Mouse (Mus musculus) midbrain, embryonic 10.5 days (tissue): Measurements from ENCODE around the gene Tiam1. TPM values are rescaled to one million over a fixed set of nuclear protein-coding genes. Genes with fewer than 3 reads are reported as not detected.

Source experiments
- DNase-seq: peaks from one replicate; pipeline ENCODE4 v3.0.0-alpha.2; 2017; ENCODE audit warnings: low spot score
- H3K27ac ChIP-seq: fragments of 300-500 bp; sonication (generic); replicated peaks from 2 replicates; pipeline ENCODE4 v1.5.1; 2016; ENCODE audit warnings: mild to moderate bottlenecking
- H3K27me3 ChIP-seq: fragments of 300-500 bp; sonication (generic); 2 replicates; pipeline ENCODE4 v1.6.1; 2016; ENCODE audit warnings: low read depth, mild to moderate bottlenecking; ENCODE audit not compliant: poor library complexity, severe bottlenecking
- H3K36me3 ChIP-seq: fragments of 300-500 bp; sonication (generic); 2 replicates; pipeline ENCODE4 v1.6.1; 2016; ENCODE audit warnings: mild to moderate bottlenecking, moderate library complexity
- H3K4me1 ChIP-seq: fragments of 300-500 bp; sonication (generic); 2 replicates; pipeline ENCODE4 v1.6.1; 2016
- H3K4me3 ChIP-seq: fragments of 300-500 bp; sonication (generic); 2 replicates; pipeline ENCODE4 v1.5.1; 2016; ENCODE audit warnings: mild to moderate bottlenecking, moderate library complexity
- H3K9me3 ChIP-seq: fragments of 300-500 bp; sonication (generic); replicated peaks from 2 replicates; pipeline ENCODE4 v1.6.1; 2016; ENCODE audit warnings: mild to moderate bottlenecking
- WGBS: fragments of 180-500 bp; shearing (Covaris S2); methylation state at CpG from one replicate; pipeline ENCODE4 v1.1.7; 2016; 5-methylcytosine and 5-hydroxymethylcytosine counted together
- polyA plus RNA-seq: library from polyadenylated mRNA; unstranded; fragments of >200 nt; fragmentation: Nextera tagmentation; extraction: Ambion mirVana; gene quantifications from 2 replicates; pipeline ENCODE4 v1.2.1, GENCODE M21; 2016

Gene Tiam1
- polyA plus RNA-seq, 1 experiment from 2014 or later, result 13.8 TPM

DNA sequence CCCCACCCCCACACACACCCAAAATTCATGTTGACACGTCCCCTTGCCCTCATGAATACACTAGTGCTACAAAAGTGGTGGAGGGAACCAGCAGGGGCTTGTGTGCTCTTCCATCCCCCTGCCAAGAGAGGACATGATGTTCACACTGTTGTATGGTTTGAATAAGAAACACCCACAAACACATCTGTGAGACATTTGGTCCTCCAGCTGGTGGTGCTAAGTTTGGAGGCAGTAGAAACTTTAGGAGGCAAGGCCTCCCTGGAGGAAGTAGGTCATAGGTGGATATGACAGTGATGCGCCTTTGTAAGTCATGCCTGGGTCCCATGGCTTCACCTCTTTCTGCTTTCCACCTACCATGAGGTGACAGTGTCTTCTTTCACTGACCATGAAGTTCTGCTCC, 366.1 kb downstream of the Tiam1 start:
- Histone ChIP-seq H3K4me3 (no peak overlapping the region), H3K27me3 (peaks cover 15% of the 10 kb centered on the region), H3K9me3 (0 out of 2 replicates have a peak, but pooled peaks cover 3% of the 10 kb centered on the region), H3K36me3 (no peaks in the 10 kb centered on the region), H3K27ac (no peak overlapping the region), H3K4me1 (peaks cover 8% of the 10 kb centered on the region; the same call in 1 of the 2 replicates)
- DNase-seq, result no peak
- 82% methylated on average over 2 of the region's 2 CpGs for WGBS

DNA sequence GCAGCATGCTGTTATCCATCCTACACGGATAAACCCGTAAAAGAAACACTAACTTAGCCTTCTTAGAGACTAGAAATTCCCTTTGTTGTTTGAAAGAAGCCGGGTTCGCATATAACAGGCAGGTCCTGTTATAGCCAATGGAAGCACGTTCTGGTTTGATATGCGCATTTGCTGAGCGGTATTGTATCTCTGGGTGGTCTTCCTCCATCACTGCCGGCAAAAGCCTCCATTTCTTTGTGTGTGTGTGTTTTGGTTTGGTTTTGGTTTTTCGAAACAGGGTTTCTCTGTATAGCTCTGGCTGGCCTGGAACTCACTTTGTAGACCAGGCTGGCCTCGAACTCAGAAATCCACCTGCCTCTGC, 369.0 kb downstream of the Tiam1 start:
- peaks cover 8% of the 10 kb centered on the region; the same call in 1 of the 2 replicates for H3K4me1 ChIP-seq
- H3K9me3 ChIP-seq, result peaks cover 15% of the 10 kb centered on the region
- no peaks in the 10 kb centered on the region for H3K36me3 ChIP-seq
- DNase-seq, result no peak
- 40% methylated on average over 10 of the region's 10 CpGs for WGBS
- H3K27ac ChIP-seq, result peak overlapping the region; percentile 69; the same call in 1 of the 2 replicates
- H3K27me3 ChIP-seq, result peaks cover 15% of the 10 kb centered on the region
- peak overlapping the region; percentile 50 for H3K4me3 ChIP-seq

DNA sequence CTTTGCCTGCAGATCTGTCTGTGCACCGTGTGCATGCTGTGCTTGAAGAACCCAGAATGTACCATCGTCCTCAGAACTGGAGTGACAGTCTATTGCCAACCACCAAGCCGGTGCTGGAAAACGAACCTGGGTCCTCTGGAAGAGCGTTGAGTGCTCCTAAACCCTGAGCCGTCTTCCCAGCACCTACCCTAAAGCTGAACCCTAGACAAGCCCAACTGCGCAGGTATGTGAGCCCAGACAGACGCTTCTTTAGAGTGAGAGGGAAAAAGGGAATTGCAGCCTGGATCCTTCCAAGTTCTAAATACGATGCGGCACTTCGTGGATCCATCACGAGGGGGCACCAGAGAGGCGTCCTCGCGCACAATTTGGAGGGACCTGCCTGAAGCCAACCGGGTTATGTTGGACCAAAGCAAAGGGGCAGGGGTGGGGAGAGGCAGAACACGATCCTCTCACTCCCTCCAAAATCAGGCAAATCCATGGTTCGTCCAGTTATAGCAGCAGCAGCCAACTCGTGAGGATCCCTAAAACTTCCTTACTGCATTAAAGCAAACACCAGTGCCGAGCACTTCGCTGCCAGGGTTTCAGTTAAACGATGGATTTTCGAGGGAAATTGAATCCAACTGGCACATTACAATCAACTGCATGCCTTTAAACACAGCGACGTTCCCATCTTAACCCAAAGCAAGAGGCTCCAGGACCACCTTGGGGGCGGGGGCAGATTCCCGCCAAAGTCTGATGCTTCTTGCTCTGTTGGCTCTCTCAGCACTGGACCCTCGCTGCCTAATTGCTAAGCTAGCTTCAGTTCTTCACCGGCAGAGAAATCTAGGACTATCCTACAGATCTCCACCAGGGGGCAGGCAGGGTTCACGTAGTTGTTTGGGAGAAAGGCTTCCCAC, 369.7 kb downstream of the Tiam1 start:
- peaks cover 21% of the 10 kb centered on the region for H3K9me3 ChIP-seq
- no peaks in the 10 kb centered on the region for H3K36me3 ChIP-seq
- H3K27ac ChIP-seq, result peak overlapping the region; percentile 69; the same call in 1 of the 2 replicates
- 12% methylated on average over 30 of the region's 30 CpGs for WGBS
- H3K27me3 ChIP-seq, result peaks cover 15% of the 10 kb centered on the region
- DNase-seq, result peak; percentile 89
- peak overlapping the region; percentile 50 for H3K4me3 ChIP-seq
- H3K4me1 ChIP-seq, result peaks cover 8% of the 10 kb centered on the region; the same call in 1 of the 2 replicates

DNA sequence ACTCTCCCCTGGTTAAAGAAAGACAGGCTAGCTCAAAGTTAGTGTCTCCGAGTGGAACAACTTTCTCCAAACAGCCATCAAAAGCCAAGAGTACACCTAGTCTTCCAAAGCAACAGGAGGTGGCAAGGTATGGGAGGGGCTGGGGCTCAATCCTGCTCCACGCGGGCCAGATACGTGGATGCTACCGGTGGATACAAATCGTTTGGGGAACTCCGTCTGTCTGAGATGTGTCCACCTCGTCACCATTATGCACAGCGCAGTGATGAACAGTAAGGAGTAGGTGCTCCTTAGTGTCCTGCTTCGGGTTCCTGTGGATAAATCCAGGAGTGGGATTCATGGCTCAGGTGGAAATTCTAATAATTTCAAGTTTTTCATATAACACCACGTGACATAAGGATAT, 377.6 kb downstream of the Tiam1 start:
- Histone ChIP-seq H3K4me3 (no peak overlapping the region), H3K27ac (no peak overlapping the region), H3K4me1 (no peaks in the 10 kb centered on the region), H3K9me3 (peaks cover 23% of the 10 kb centered on the region), H3K36me3 (no peaks in the 10 kb centered on the region), H3K27me3 (no peaks in the 10 kb centered on the region)
- DNase-seq, result no peak
- 89% methylated on average over 11 of the region's 11 CpGs for WGBS

DNA sequence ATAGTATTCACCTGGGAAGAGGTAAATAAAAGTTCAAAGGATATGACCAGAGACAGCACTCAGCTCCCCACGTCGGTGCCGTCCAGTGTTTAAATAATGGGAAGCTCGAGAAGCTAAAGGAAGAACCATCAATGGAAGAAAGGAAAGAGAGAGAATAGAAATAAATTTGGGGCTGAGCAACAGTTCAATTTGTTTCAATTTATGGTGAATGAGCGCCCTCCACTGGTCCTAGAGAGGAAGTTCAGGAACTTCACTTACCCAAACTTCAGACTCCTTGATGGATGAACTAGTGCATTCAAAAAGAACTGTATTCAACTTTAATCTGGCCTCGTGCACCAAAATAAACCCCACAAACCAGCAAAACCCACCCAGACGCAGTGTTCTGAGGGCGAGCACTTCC, 378.1 kb downstream of the Tiam1 start:
- peak; percentile 26 for DNase-seq
- peaks cover 19% of the 10 kb centered on the region for H3K9me3 ChIP-seq
- H3K4me3 ChIP-seq, result no peak overlapping the region
- H3K4me1 ChIP-seq, result no peaks in the 10 kb centered on the region
- H3K27ac ChIP-seq, result no peak overlapping the region
- no peaks in the 10 kb centered on the region for H3K36me3 ChIP-seq
- H3K27me3 ChIP-seq, result no peaks in the 10 kb centered on the region
- WGBS, result 15% methylated on average over 8 of the region's 8 CpGs

DNA sequence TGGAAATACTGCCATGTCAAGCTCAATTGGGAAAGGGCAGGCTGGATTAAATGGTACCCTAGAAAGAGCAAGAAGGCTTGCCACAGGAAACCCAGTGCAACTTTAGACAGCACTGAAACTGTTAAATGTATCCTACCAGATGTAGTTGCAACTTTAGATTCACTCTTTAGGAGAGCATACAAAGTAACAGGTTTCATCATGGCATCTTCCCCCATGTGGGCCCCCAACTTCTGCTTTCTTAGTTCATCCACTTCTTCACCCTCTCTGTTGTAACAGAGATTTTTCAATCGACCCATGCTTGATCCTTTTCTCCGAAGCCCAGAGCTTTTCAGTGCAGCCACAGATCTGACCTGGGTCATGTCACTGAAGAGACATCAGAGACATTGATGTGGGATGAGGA, 379.8 kb downstream of the Tiam1 start:
- Histone ChIP-seq H3K27ac (no peak overlapping the region), H3K27me3 (no peaks in the 10 kb centered on the region), H3K9me3 (peaks cover 4% of the 10 kb centered on the region), H3K36me3 (no peaks in the 10 kb centered on the region), H3K4me3 (no peak overlapping the region), H3K4me1 (no peaks in the 10 kb centered on the region)
- WGBS, result 85% methylated on average over 2 of the region's 2 CpGs
- DNase-seq, result no peak

DNA sequence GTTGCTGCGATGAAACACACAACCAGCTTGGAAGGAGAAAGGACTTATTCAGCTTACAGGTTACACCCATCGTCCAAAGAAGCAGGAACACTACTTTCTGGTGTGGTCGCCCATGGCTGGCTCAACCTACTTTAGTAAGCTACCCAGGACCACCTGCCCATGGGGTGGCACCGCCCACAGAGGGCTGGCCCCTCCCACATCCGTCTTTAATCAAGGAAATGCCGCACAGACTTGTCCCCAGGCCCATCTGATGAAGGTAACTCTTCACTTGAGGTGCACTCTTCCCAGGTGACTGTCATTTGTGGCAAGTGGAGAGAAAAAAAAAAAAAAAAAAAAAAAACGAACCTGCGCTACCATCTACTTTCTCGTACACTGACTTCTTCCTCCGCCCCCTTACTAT, 381.0 kb downstream of the Tiam1 start:
- H3K4me3 ChIP-seq, result no peak overlapping the region
- no peak overlapping the region for H3K27ac ChIP-seq
- 0 out of 2 replicates have a peak, but pooled peaks cover under 1% of the 10 kb centered on the region for H3K4me1 ChIP-seq
- WGBS, result 85% methylated on average over 10 of the region's 10 CpGs
- no peak for DNase-seq
- no peaks in the 10 kb centered on the region for H3K9me3 ChIP-seq
- H3K27me3 ChIP-seq, result peaks cover 3% of the 10 kb centered on the region; the same call in 1 of the 2 replicates
- no peaks in the 10 kb centered on the region for H3K36me3 ChIP-seq

DNA sequence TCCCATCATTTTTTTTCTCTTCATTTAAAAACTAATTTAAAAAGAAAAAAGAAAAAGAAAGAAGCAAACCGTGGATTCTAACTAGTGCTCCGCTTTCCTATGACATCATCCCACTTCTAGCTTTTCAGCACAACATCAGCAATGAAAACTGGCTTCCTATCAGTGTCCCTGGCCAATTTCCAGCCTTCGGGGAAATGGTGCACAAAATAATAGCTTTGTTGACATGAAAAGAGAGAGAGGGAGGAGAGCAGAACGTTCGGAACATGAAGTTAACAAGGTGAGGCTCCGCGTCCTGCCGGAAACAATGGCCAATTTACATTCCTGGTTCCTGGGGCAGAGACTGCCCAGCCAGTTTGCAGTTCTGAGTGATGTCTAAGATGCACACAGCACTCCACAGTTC, 381.5 kb downstream of the Tiam1 start:
- Histone ChIP-seq H3K9me3 (no peaks in the 10 kb centered on the region), H3K4me3 (no peak overlapping the region), H3K27ac (no peak overlapping the region), H3K36me3 (no peaks in the 10 kb centered on the region), H3K4me1 (0 out of 2 replicates have a peak, but pooled peaks cover 5% of the 10 kb centered on the region), H3K27me3 (peaks cover 3% of the 10 kb centered on the region; the same call in 1 of the 2 replicates)
- no peak for DNase-seq
- 81% methylated on average over 8 of the region's 8 CpGs for WGBS

DNA sequence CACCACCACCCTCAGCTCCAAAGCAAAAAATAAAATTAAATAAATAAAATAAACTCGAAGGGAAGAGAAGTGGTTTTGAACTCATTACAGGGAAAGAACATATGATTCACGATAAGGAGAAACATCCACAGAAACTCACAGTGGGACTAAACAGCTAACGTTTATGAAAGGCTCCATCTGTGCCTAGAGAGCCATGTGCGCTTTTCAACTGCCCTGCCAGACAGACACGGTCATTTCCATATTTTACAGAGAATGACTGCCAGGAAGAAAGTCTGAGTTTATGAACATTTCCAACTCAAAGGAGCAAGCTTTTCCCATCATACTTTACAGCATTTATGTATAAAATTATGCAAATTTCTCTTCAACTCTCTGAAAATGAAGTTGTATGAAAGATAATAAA, 386.2 kb downstream of the Tiam1 start:
- no peak for DNase-seq
- Histone ChIP-seq H3K4me3 (no peak overlapping the region), H3K9me3 (no peaks in the 10 kb centered on the region), H3K36me3 (no peaks in the 10 kb centered on the region), H3K27ac (no peak overlapping the region), H3K4me1 (peaks cover 10% of the 10 kb centered on the region), H3K27me3 (peaks cover 3% of the 10 kb centered on the region; the same call in 1 of the 2 replicates)
- WGBS, result 82% methylated on average over 5 of the region's 5 CpGs

DNA sequence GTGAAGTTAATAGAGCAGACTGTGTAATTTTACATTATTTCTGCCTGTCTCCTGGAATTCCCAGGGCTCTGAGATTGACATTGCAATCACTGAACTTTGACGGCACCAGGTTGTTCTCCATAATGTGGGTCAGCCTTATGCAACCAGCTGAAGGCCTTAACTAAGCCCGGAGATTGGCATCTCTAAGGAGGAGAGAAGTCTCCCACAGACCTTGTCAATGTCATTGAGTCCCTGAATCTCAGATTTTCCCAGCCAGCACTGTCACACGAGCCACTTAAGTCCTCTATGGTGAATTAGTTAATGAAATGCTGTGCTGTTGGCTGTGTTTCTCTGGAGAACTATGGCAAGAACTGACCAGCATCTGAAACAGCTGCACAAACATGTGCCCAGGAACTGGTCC, 388.9 kb downstream of the Tiam1 start:
- peaks cover 10% of the 10 kb centered on the region for H3K4me1 ChIP-seq
- H3K27ac ChIP-seq, result no peak overlapping the region
- H3K4me3 ChIP-seq, result no peak overlapping the region
- peaks cover 7% of the 10 kb centered on the region for H3K9me3 ChIP-seq
- H3K36me3 ChIP-seq, result no peaks in the 10 kb centered on the region
- H3K27me3 ChIP-seq, result peaks cover 3% of the 10 kb centered on the region; the same call in 1 of the 2 replicates
- DNase-seq, result no peak
- 83% methylated on average over 3 of the region's 3 CpGs for WGBS

DNA sequence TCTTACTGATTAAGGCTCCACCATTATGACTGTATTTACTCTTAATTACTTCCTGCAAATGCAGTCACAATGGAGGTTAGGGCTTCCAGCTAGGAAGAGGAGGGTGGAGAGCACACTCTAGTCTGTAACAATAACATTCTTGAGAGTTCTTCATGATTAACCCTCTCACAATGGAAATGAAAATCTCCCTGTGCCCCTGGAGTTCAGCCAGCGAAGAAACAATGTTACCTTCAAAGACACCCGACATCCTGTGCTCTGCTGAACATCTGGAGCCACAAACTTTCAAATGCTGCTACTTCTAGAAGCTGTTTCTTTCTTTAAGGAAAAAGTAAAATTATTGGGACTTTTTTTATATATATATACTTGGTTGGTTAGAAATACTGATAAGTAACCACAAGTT, 395.7 kb downstream of the Tiam1 start:
- H3K4me1 ChIP-seq, result peaks cover 4% of the 10 kb centered on the region; the same call in 1 of the 2 replicates
- H3K4me3 ChIP-seq, result no peak overlapping the region
- H3K36me3 ChIP-seq, result no peaks in the 10 kb centered on the region
- 0 out of 2 replicates have a peak, but pooled peaks cover 5% of the 10 kb centered on the region for H3K27me3 ChIP-seq
- no peak for DNase-seq
- H3K27ac ChIP-seq, result no peak overlapping the region
- WGBS, result 29% methylated on average over 2 of the region's 2 CpGs
- H3K9me3 ChIP-seq, result peaks cover 9% of the 10 kb centered on the region

DNA sequence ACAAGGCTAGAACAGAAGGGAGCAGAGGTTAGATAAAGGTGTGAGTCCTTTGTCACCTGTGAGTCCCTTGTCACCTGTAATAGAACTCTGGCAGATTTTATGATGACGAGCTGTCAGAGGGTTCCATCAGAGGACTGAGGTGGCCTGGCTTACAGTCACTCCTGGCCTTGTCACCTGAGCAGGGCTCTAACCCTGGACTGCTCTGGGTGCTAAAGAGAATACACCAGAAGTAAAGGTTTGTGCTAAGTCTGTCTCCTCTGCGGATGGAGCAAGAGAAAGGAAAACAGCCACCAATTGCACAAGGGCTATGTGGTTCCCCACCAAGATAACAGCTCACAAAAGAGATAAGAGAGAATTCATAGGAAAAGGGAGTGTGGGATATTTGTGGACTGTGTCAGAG, 404.0 kb downstream of the Tiam1 start:
- H3K27me3 ChIP-seq, result peaks cover 31% of the 10 kb centered on the region
- H3K36me3 ChIP-seq, result no peaks in the 10 kb centered on the region
- H3K27ac ChIP-seq, result peak overlapping the region; percentile 62
- DNase-seq, result no peak
- WGBS, result 59% methylated on average over 2 of the region's 2 CpGs
- peaks cover 24% of the 10 kb centered on the region for H3K4me1 ChIP-seq
- H3K9me3 ChIP-seq, result 0 out of 2 replicates have a peak, but pooled peaks cover 5% of the 10 kb centered on the region
- H3K4me3 ChIP-seq, result no peak overlapping the region

DNA sequence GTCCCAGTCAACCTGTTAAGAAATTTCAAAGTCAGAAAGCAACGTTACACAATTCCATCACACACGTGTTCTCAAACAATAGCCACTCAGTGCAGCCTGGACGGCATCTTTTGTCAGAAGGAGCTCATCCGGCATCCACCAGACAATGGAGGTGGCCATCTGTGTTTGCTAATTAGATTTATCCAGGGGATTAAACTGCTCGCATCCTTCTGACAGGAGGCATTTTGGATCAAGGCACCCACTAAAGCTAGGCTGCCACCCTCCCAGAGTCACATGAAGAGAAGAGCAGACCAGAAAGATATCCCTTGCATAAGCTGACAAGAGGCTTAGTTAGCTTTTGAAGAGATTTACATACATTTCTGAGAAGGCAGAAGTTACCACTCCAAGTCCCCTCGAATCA, 404.6 kb downstream of the Tiam1 start:
- Histone ChIP-seq H3K4me3 (no peak overlapping the region), H3K27me3 (peaks cover 31% of the 10 kb centered on the region), H3K4me1 (peaks cover 24% of the 10 kb centered on the region), H3K36me3 (no peaks in the 10 kb centered on the region), H3K27ac (peak overlapping the region; percentile 62), H3K9me3 (0 out of 2 replicates have a peak, but pooled peaks cover 5% of the 10 kb centered on the region)
- peak; percentile 69 for DNase-seq
- WGBS, result 13% methylated on average over 6 of the region's 6 CpGs
